ENCODE assay signal across 8 mouse cellular contexts in the genomic region with DNA sequence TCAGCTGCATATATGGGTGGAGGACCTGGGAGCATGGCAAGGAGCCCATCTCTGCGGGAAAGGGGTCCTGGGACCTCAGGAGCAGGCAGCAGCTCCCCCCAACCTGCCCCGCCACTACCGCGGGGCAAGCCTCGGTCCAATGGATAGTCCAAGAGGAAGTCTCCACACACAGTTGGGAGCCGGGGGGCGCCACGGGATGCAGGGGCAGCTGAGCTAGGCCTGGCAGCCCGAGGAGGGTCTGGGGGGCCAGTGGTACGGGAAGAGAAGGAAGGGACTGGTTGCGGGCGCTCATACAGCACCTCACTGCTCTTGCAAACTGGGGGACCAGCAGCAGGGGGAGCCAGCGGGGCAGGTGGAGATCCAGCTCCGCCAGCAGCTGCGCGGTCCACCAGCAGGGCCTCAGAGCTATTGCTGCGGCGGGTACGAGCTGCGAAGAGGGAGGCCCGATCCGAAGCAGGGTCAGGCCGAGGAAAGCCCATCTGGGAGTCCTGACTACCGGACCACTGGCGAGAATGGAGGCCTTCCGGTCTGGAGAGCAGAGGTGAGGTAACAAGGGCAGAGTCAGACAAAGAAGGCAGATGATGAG. TPM values are rescaled to one million over a fixed set of nuclear protein-coding genes. Genes with fewer than 3 reads are reported as not detected.
DNase-seq lines count a peak whose midpoint lies in the region; ATAC-seq and TF ChIP-seq lines count a peak whose summit lies in the region.

No protein-coding gene starts in this region.

- peak; percentile 16; the same call in 1 of the 2 replicates for ATAC-seq in kidney, embryonic 16.5 days (ENCODE audit: low FRiP score, low TSS enrichment)
- ATAC-seq in liver, postnatal 0 days = peak; percentile 70

- 34% methylated on average over 21 of the region's 26 CpGs for WGBS in kidney, embryonic 16.5 days
- 26% methylated on average over 14 of the region's 26 CpGs for WGBS in liver, postnatal 0 days (ENCODE audit: insufficient replicate concordance)

- no peaks in the 10 kb centered on the region for H3K9me3 ChIP-seq in ES-E14 (ENCODE audit: control insufficient read depth, insufficient read depth, low read depth, low read length)
- no peaks in the 10 kb centered on the region for H3K9me3 ChIP-seq in kidney, embryonic 16.5 days (ENCODE audit: low read length)
- H3K9me3 ChIP-seq in liver, postnatal 0 days (ENCODE audit: low read length) = no peaks in the 10 kb centered on the region

- no peaks in the 10 kb centered on the region for H3K27me3 ChIP-seq in kidney, embryonic 16.5 days (ENCODE audit: insufficient read depth, low read length)
- H3K27me3 ChIP-seq in liver, postnatal 0 days (ENCODE audit: insufficient read depth, low read length) = no peaks in the 10 kb centered on the region

- peaks cover 0 to 14% of the 10 kb centered on the region in 2 experiments; a peak in 1 of 4 replicates for H3K4me1 ChIP-seq in ES-E14 (ENCODE audit: control insufficient read depth in 2 of 2, insufficient read depth in 2 of 2, low read length in 2 of 2, poor library complexity in 1 of 2)
- no peaks in the 10 kb centered on the region for H3K4me1 ChIP-seq in kidney, embryonic 16.5 days (ENCODE audit: insufficient read depth, low read length)
- no peaks in the 10 kb centered on the region for H3K4me1 ChIP-seq in liver, postnatal 0 days (ENCODE audit: insufficient read depth)

- peak; percentile 76 for TF ChIP-seq CTCF in liver, postnatal 0 days (IDR thresholded peaks at IDR 0.05; ENCODE audit: low read depth)

- DNase-seq in A20 (ENCODE audit: low read depth, low spot score) = peak; percentile 77
- DNase-seq in ES-E14 (ENCODE audit: low read depth, low spot score) = no peak
- peak; percentile 46 to 66 for DNase-seq in cerebellum, postnatal 36 days
- peak; percentile 29 to 39 for DNase-seq in heart, adult 9 months (ENCODE audit: low spot score in 2 of 2)
- peak; percentile 83 for DNase-seq in liver, postnatal 0 days
- DNase-seq in right cerebral cortex, adult 18-20 months = peak; percentile 52
- no peak for DNase-seq in MN1 (ENCODE audit: low spot score)

- peaks cover 6% of the 10 kb centered on the region; the same call in 1 of the 2 replicates for H3K36me3 ChIP-seq in ES-E14 (ENCODE audit: control insufficient read depth, insufficient read depth, low read length, poor library complexity, severe bottlenecking)
- H3K36me3 ChIP-seq in kidney, embryonic 16.5 days (ENCODE audit: insufficient read depth, low read length) = no peaks in the 10 kb centered on the region
- no peaks in the 10 kb centered on the region for H3K36me3 ChIP-seq in liver, postnatal 0 days (replicated peaks; ENCODE audit: insufficient read depth, low read length)

- H3K27ac ChIP-seq in ES-E14 (ENCODE audit: insufficient read depth, low read depth, low read length, poor library complexity, severe bottlenecking) = no peak overlapping the region
- H3K27ac ChIP-seq in kidney, embryonic 16.5 days (ENCODE audit: low read length) = no peak overlapping the region
- H3K27ac ChIP-seq in liver, postnatal 0 days (ENCODE audit: low read depth) = no peak overlapping the region

- H3K9ac ChIP-seq in ES-E14 (ENCODE audit: insufficient read depth, low read depth, low read length, poor library complexity, severe bottlenecking) = peak overlapping the region; percentile 55; the same call in 1 of the 2 replicates
- H3K9ac ChIP-seq in kidney, embryonic 16.5 days (replicated peaks; ENCODE audit: low read length) = no peak overlapping the region
- H3K9ac ChIP-seq in liver, postnatal 0 days (replicated peaks) = no peak overlapping the region

- H3K4me2 ChIP-seq in kidney, embryonic 16.5 days (replicated peaks; ENCODE audit: low read depth, low read length) = no peak overlapping the region
- peak overlapping the region; percentile 44 for H3K4me2 ChIP-seq in liver, postnatal 0 days (ENCODE audit: low read depth, low read length)

- in situ Hi-C loops in ES-E14 (cut with MboI; ENCODE audit: low sequenced_read_pairs in 2 of 2, unreplicated experiment in 2 of 2) = no loop called here

- peak overlapping the region; percentile 44 to 49; a peak in 3 of 4 replicates for H3K4me3 ChIP-seq in ES-E14 (ENCODE audit: insufficient read depth in 1 of 2, low read depth in 1 of 2, low read length in 2 of 2, poor library complexity in 1 of 2, severe bottlenecking in 1 of 2)
- no peak overlapping the region for H3K4me3 ChIP-seq in kidney, embryonic 16.5 days (ENCODE audit: low read length)
- H3K4me3 ChIP-seq in liver, postnatal 0 days (ENCODE audit: low read depth, low read length) = no peak overlapping the region

- no peak for TF ChIP-seq EP300 in liver, postnatal 0 days (IDR thresholded peaks at IDR 0.05; ENCODE audit: low read depth)

TF ChIP-seq in ES-E14, 5 proteins besides CTCF, POLR2A, EP300 and RAD21:
- TF ChIP-seq ZC3H11A (IDR thresholded peaks at IDR 0.05; ENCODE audit: borderline replicate concordance, low read depth, low read length) = no peak
- no peak for TF ChIP-seq MAFK (IDR thresholded peaks at IDR 0.05; ENCODE audit: insufficient read depth, low read depth, low read length)
- TF ChIP-seq CHD2 (IDR thresholded peaks at IDR 0.05; ENCODE audit: low read depth, low read length) = no peak
- TF ChIP-seq HCFC1 (IDR thresholded peaks at IDR 0.05; ENCODE audit: borderline replicate concordance, insufficient read depth, low read length) = no peak
- TF ChIP-seq ZNF384 (IDR thresholded peaks at IDR 0.05; ENCODE audit: low read depth, low read length) = no peak

RNA-seq across cellular contexts. Expression of a gene that starts 5.4 kb away (rescaled TPM):
- total RNA-seq in ES-E14 (2012; rRNA removed) = 41.9 and 48.0 TPM in 2 replicates
- polyA plus RNA-seq in kidney, embryonic 16.5 days (2015; fragmentation: Nextera tagmentation; extraction: Ambion mirVana) = 69.3 and 74.7 TPM in 2 replicates
- polyA plus RNA-seq in liver, postnatal 0 days (2015; fragmentation: Nextera tagmentation; extraction: Ambion mirVana) = 1.9 and 2.1 TPM in 2 replicates

RNA-seq across cellular contexts. Expression of a gene that starts 11.6 kb away (rescaled TPM):
- total RNA-seq in ES-E14 (2012; rRNA removed) = 0.26 TPM in 1 of 2 replicates, not detected in the other
- 0.59 TPM in 1 of 2 replicates, not detected in the other for polyA plus RNA-seq in kidney, embryonic 16.5 days (2015; fragmentation: Nextera tagmentation; extraction: Ambion mirVana)
- polyA plus RNA-seq in liver, postnatal 0 days (2015; fragmentation: Nextera tagmentation; extraction: Ambion mirVana) = not detected in 2 replicates

RNA-seq across cellular contexts. Expression of a gene that starts 17.0 kb away (rescaled TPM):
- total RNA-seq in ES-E14 (2012; rRNA removed) = 15.8 and 22.9 TPM in 2 replicates
- 17.4 and 19.6 TPM in 2 replicates for polyA plus RNA-seq in kidney, embryonic 16.5 days (2015; fragmentation: Nextera tagmentation; extraction: Ambion mirVana)
- 2.0 and 3.4 TPM in 2 replicates for polyA plus RNA-seq in liver, postnatal 0 days (2015; fragmentation: Nextera tagmentation; extraction: Ambion mirVana)

RNA-seq across cellular contexts. Expression of a gene that starts 19.5 kb away (rescaled TPM):
- total RNA-seq in ES-E14 (2012; rRNA removed) = 55.3 and 57.6 TPM in 2 replicates
- 45.7 and 48.8 TPM in 2 replicates for polyA plus RNA-seq in kidney, embryonic 16.5 days (2015; fragmentation: Nextera tagmentation; extraction: Ambion mirVana)
- polyA plus RNA-seq in liver, postnatal 0 days (2015; fragmentation: Nextera tagmentation; extraction: Ambion mirVana) = 17.4 and 18.5 TPM in 2 replicates

RNA-seq across cellular contexts. Expression of a gene that starts 28.7 kb away (rescaled TPM):
- total RNA-seq in ES-E14 (2012; rRNA removed) = 32.3 and 45.8 TPM in 2 replicates
- polyA plus RNA-seq in kidney, embryonic 16.5 days (2015; fragmentation: Nextera tagmentation; extraction: Ambion mirVana) = 30.9 and 31.4 TPM in 2 replicates
- 9.6 and 10.3 TPM in 2 replicates for polyA plus RNA-seq in liver, postnatal 0 days (2015; fragmentation: Nextera tagmentation; extraction: Ambion mirVana)

Comparison
In these comparisons a context has a peak if more than half of its experiments do, and no peak if none do; other contexts are left out.
1. DNase-seq: peak in A20 (single experiment), cerebellum, postnatal 36 days (2 of 2), heart, adult 9 months (2 of 2), liver, postnatal 0 days (single experiment) and right cerebral cortex, adult 18-20 months (single experiment); none in ES-E14 (single experiment) and MN1 (single experiment).
2. H3K4me3 ChIP-seq: peak in ES-E14 (2 of 2); none in kidney, embryonic 16.5 days (single experiment) and liver, postnatal 0 days (single experiment).
3. RNA of a gene that starts 5.4 kb away (polyA plus RNA-seq): 69.3 to 74.7 TPM in kidney, embryonic 16.5 days; 1.9 to 2.1 TPM in liver, postnatal 0 days; every median in the first group is over 10 times any median in the second.